Mouse (Mus musculus): ENCODE data around the gene Slc27a1. TPM values are rescaled to one million over a fixed set of nuclear protein-coding genes. Genes with fewer than 3 reads are reported as not detected.

The Slc27a1 gene
- total and polyA plus RNA-seq, 3 experiments: 0.46 to 1.3 TPM; not detected in 1

DNA sequence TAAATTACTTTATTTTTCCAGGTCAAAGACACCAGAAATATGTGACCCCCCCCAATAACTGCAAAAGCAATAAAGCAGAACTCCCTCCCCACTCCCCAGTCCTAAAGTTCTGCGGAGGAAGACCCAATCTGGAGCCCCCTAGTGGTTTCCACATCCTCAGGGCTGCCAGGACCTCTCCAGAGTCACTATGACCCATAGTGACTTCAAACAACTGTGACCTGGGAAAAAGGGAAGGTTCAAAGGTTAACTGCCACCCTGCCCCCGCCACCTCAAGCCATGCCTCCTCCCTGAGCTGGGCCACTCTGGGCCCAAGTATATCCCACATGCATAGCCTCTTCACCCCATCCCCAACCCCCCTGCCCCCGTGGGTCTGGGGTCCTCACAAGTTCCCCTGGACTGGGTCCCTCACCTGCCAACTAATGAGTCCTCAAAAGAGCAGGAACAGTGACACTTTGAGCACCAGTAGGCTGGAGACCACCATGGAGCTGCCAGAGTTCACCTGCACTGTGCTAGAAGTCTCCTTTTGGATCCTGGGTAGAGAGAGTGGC is 34.3 kb upstream of the Slc27a1 start:
- Histone ChIP-seq H3K4me1 (ENCODE audit: control insufficient read depth in 1 of 2, insufficient read depth in 2 of 2, low read length in 2 of 2) (peaks cover 0 to 8% of the 10 kb centered on the region in 2 experiments; a peak in 2 of 4 replicates), H3K9ac (ENCODE audit: control insufficient read depth, low read depth, low read length, poor library complexity, severe bottlenecking) (no peak overlapping the region), H3K27ac (ENCODE audit: control insufficient read depth, low read depth, low read length) (no peak overlapping the region), H3K36me3 (ENCODE audit: control insufficient read depth in 1 of 2, insufficient read depth in 2 of 2, low read length in 2 of 2) (peaks cover 0 to 3% of the 10 kb centered on the region in 2 experiments; a peak in 1 of 4 replicates), H3K9me3 (replicated peaks; ENCODE audit: insufficient read depth, low read length) (no peaks in the 10 kb centered on the region), H3K27me3 (ENCODE audit: control insufficient read depth in 1 of 2, insufficient read depth in 2 of 2, low read length in 2 of 2) (no peaks in the 10 kb centered on the region), H3K79me2 (ENCODE audit: control insufficient read depth, insufficient read depth, low read length, poor library complexity) (peaks cover 1% of the 10 kb centered on the region), H3K4me3 (ENCODE audit: control insufficient read depth in 1 of 2, insufficient read depth in 1 of 2, low read depth in 2 of 2, low read length in 2 of 2) (no peak overlapping the region)
- TF ChIP-seq CTCF (IDR thresholded peaks at IDR 0.05 in 2 of 3, conservative IDR thresholded peaks at IDR 0.05 in 1 of 3; ENCODE audit: control insufficient read depth in 1 of 3, insufficient read depth in 1 of 3, low read depth in 2 of 3, low read length in 3 of 3, poor library complexity in 1 of 3, severe bottlenecking in 1 of 3) (peak in 2 of 3 experiments; percentile 25 to 31; a peak in 3 of 6 replicates), POLR2AphosphoS5 (IDR thresholded peaks at IDR 0.05; ENCODE audit: borderline replicate concordance, low read depth, low read length) (no peak)
- no peak for DNase-seq (ENCODE audit: low read depth, low spot score)

DNA sequence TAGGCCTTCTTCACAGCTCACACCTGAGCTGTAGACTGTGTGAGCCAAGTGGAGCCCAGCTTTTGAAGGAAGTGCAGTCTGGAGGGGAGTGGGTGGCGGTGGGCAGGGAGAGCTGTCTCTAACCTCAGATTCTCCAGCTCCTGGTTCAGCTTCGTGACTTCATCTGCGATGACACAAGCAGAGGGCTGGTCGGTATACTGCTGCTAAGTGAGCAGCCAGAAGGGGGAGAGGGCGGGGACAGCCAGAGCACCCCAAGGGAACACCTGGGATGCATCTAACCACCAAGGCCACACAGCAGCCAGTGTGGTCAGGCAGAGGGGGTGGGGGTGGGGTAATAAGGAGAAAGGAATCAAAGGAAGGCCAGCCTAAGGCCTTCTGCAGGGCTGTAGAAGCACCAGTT is 33.0 kb upstream of the Slc27a1 start:
- Histone ChIP-seq H3K27ac (ENCODE audit: control insufficient read depth, low read depth, low read length) (no peak overlapping the region), H3K79me2 (ENCODE audit: control insufficient read depth, insufficient read depth, low read length, poor library complexity) (peaks cover 1% of the 10 kb centered on the region), H3K9me3 (replicated peaks; ENCODE audit: insufficient read depth, low read length) (no peaks in the 10 kb centered on the region), H3K4me3 (ENCODE audit: control insufficient read depth in 1 of 2, insufficient read depth in 1 of 2, low read depth in 2 of 2, low read length in 2 of 2) (no peak overlapping the region), H3K27me3 (ENCODE audit: control insufficient read depth in 1 of 2, insufficient read depth in 2 of 2, low read length in 2 of 2) (no peaks in the 10 kb centered on the region), H3K9ac (ENCODE audit: control insufficient read depth, low read depth, low read length, poor library complexity, severe bottlenecking) (no peak overlapping the region), H3K36me3 (ENCODE audit: control insufficient read depth in 1 of 2, insufficient read depth in 2 of 2, low read length in 2 of 2) (peaks cover 0 to 3% of the 10 kb centered on the region in 2 experiments; a peak in 1 of 4 replicates), H3K4me1 (ENCODE audit: control insufficient read depth in 1 of 2, insufficient read depth in 2 of 2, low read length in 2 of 2) (peaks cover 0 to 8% of the 10 kb centered on the region in 2 experiments; a peak in 2 of 4 replicates)
- no peak for DNase-seq (ENCODE audit: low read depth, low spot score)
- no peak for TF ChIP-seq CHD1 (IDR thresholded peaks at IDR 0.05; ENCODE audit: low read depth, low read length)
- TF ChIP-seq POLR2A (IDR thresholded peaks at IDR 0.05; ENCODE audit: control insufficient read depth in 1 of 2, insufficient read depth in 1 of 2, low read depth in 1 of 2, low read length in 2 of 2, poor library complexity in 1 of 2): no peak
- TF ChIP-seq HCFC1 (IDR thresholded peaks at IDR 0.05; ENCODE audit: low read depth, low read length): no peak
- no peak for TF ChIP-seq CHD2 (IDR thresholded peaks at IDR 0.05; ENCODE audit: low read length)
- TF ChIP-seq USF1 (IDR thresholded peaks at IDR 0.05; ENCODE audit: low read depth, low read length): no peak

DNA sequence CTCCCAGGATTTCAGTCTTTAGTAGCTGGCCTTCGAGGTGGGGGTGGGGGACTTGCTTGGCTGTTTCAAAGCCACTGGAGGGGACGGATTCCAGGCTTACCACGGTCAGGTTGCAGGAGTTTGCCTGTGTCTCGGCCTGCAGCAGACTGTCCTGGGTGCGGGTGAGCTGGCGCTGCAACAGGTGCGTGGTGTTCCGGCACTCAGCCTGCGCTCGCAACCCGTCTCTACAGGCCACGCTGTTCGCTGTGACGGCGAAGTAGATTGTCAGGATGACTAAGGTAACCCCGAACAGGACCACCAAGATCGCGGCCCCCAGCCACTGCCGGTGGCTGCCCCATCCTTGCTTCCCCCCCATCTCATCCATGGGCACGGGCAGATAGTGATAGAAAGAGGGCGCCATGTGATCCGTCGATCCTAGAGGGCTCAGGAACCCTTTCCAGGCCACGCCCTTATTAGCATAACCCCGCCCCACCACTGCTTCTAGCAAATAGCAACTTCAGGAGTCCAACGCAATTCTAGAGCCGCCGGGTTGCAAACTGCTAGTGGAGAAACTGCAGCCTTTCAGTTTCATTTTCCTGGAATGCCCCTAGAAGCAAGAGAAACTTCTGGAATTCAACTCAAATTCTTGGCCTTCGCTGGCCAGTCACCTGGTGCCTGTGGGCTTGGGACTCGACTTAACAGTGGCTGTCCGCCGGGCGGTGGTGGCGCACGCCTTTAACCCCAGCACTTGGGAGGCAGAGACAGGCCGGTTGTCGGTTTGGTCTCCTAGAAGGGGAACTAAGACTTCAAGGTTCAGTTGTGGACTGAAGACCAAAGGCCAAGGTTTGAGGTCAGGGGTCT is 31.4 kb upstream of the Slc27a1 start, which contains the start of gene Bst2:
Gene Bst2, minus strand, starts transcription at position 429 of the 840 bp plus-strand sequence.
- H3K27ac ChIP-seq (ENCODE audit: control insufficient read depth, low read depth, low read length): peak within 1 kb of the TSS; percentile 62
- DNase-seq (ENCODE audit: low read depth, low spot score): peak; percentile 98
- H3K79me2 ChIP-seq (ENCODE audit: control insufficient read depth, insufficient read depth, low read length, poor library complexity): peaks cover 1% of the 10 kb centered on the region
- peaks cover 0 to 7% of the 10 kb centered on the region in 2 experiments; a peak in 2 of 4 replicates for H3K36me3 ChIP-seq (ENCODE audit: control insufficient read depth in 1 of 2, insufficient read depth in 2 of 2, low read length in 2 of 2)
- H3K9me3 ChIP-seq (replicated peaks; ENCODE audit: insufficient read depth, low read length): no peaks in the 10 kb centered on the region
- peaks cover 2 to 11% of the 10 kb centered on the region in 2 experiments; a peak in 2 of 4 replicates for H3K4me1 ChIP-seq (ENCODE audit: control insufficient read depth in 1 of 2, insufficient read depth in 2 of 2, low read length in 2 of 2)
- peak within 1 kb of the TSS; percentile 74 for H3K9ac ChIP-seq (ENCODE audit: control insufficient read depth, low read depth, low read length, poor library complexity, severe bottlenecking)
- H3K4me3 ChIP-seq (ENCODE audit: control insufficient read depth in 1 of 2, insufficient read depth in 1 of 2, low read depth in 2 of 2, low read length in 2 of 2): peak within 1 kb of the TSS; percentile 66 to 87
- no peaks in the 10 kb centered on the region for H3K27me3 ChIP-seq (ENCODE audit: control insufficient read depth in 1 of 2, insufficient read depth in 2 of 2, low read length in 2 of 2)
- TF ChIP-seq BHLHE40 (IDR thresholded peaks at IDR 0.05; ENCODE audit: borderline replicate concordance, low read depth, low read length) (no peak), USF2 (IDR thresholded peaks at IDR 0.05; ENCODE audit: borderline replicate concordance in 1 of 2, insufficient read depth in 1 of 2, low read depth in 1 of 2, low read length in 2 of 2) (0 out of 4 replicates have a peak, but pooled peaks of 1 of the 2 experiments have one; percentile 24), POLR2AphosphoS2 (IDR thresholded peaks at IDR 0.05; ENCODE audit: low read length) (peak; percentile 76; the same call in 1 of the 2 replicates), UBTF (IDR thresholded peaks at IDR 0.05; ENCODE audit: borderline replicate concordance, insufficient read depth, low read depth, low read length) (no peak), MAX (IDR thresholded peaks at IDR 0.05; ENCODE audit: low read length) (peak; percentile 90), CHD1 (IDR thresholded peaks at IDR 0.05; ENCODE audit: low read depth, low read length) (no peak), ZMIZ1 (IDR thresholded peaks at IDR 0.05; ENCODE audit: low read depth, low read length) (peak; percentile 51), JUND (IDR thresholded peaks at IDR 0.05; ENCODE audit: low read depth, low read length) (no peak), POLR2A (IDR thresholded peaks at IDR 0.05; ENCODE audit: control insufficient read depth in 1 of 2, insufficient read depth in 1 of 2, low read depth in 1 of 2, low read length in 2 of 2, poor library complexity in 1 of 2) (peak; percentile 74 to 80; a peak in 3 of 4 replicates), CHD2 (IDR thresholded peaks at IDR 0.05; ENCODE audit: low read length) (no peak), RCOR1 (IDR thresholded peaks at IDR 0.05; ENCODE audit: low read depth, low read length) (no peak), KAT2A (conservative IDR thresholded peaks at IDR 0.05; ENCODE audit: low read depth, low read length) (no peak), SMC3 (IDR thresholded peaks at IDR 0.05; ENCODE audit: low read depth, low read length) (no peak), MAFK (IDR thresholded peaks at IDR 0.05; ENCODE audit: borderline replicate concordance, low read depth, low read length) (no peak), GATA1 (IDR thresholded peaks at IDR 0.05; ENCODE audit: low read depth, low read length) (no peak), ZC3H11A (IDR thresholded peaks at IDR 0.05; ENCODE audit: low read depth, low read length) (0 out of 2 replicates have a peak, but pooled peaks have one; percentile 13), ETS1 (IDR thresholded peaks at IDR 0.05; ENCODE audit: low read depth, low read length) (peak; percentile 77)

Data from MEL (cell line).